Mouse (Mus musculus) frontal cortex, postnatal 36 days (tissue): ENCODE data around the gene Sema4d.
"Not testable (repeated sequence)": the region's sequence is repeated elsewhere in the genome, so short reads cannot be mapped to it uniquely, and the experiment has no call there.

Experiments
- DNase-seq, 2 experiments: peaks; one replicate each; pipeline ENCODE4 v3.0.0; 2022; ENCODE audit warnings: low spot score in 2 of 2

Gene Sema4d

GRCm38 (mm10) chr13:51793425-51793891, at the start of gene Sema4d:
Sema4d (minus strand) TSS chr13:51793747.
- DNase-seq: peak in 1 of 2 experiments; percentile 64

GRCm38 (mm10) chr13:51843298-51843697, 49.8 kb upstream of the Sema4d start:
- DNase-seq: no peak

- DNase-seq: no peak
Measured at GRCm38 (mm10) chr13:51842773-51843172, 49.2 kb upstream of the Sema4d start.

- DNase-seq: no peak
Measured at GRCm38 (mm10) chr13:51842191-51842590, 48.6 kb upstream of the Sema4d start.

GRCm38 (mm10) chr13:51841541-51842115, 48.1 kb upstream of the Sema4d start:
- no peak for DNase-seq

GRCm38 (mm10) chr13:51840702-51841101, 47.2 kb upstream of the Sema4d start:
- DNase-seq: no peak

- peak in 1 of 2 experiments; percentile 45 for DNase-seq
Measured at GRCm38 (mm10) chr13:51839250-51840026, 45.9 kb upstream of the Sema4d start.

- no peak for DNase-seq
Measured at GRCm38 (mm10) chr13:51837402-51837801, 43.9 kb upstream of the Sema4d start.

GRCm38 (mm10) chr13:51835208-51835607, 41.7 kb upstream of the Sema4d start:
- not testable (repeated sequence) for DNase-seq

- DNase-seq: no peak
Measured at GRCm38 (mm10) chr13:51834520-51834919, 41.0 kb upstream of the Sema4d start.

GRCm38 (mm10) chr13:51834024-51834423, 40.5 kb upstream of the Sema4d start:
- not testable (repeated sequence) for DNase-seq

- DNase-seq: no peak
Measured at GRCm38 (mm10) chr13:51833611-51834010, 40.1 kb upstream of the Sema4d start.

GRCm38 (mm10) chr13:51832491-51832890, 38.9 kb upstream of the Sema4d start:
- DNase-seq: no peak

GRCm38 (mm10) chr13:51830744-51831450, 37.4 kb upstream of the Sema4d start:
- DNase-seq: peak in 1 of 2 experiments; percentile 31

- DNase-seq: no peak
Measured at GRCm38 (mm10) chr13:51823822-51824495, 30.4 kb upstream of the Sema4d start.

- no peak for DNase-seq
Measured at GRCm38 (mm10) chr13:51821988-51822387, 28.4 kb upstream of the Sema4d start.

- DNase-seq: no peak
Measured at GRCm38 (mm10) chr13:51819351-51819750, 25.8 kb upstream of the Sema4d start.

- no peak for DNase-seq
Measured at GRCm38 (mm10) chr13:51818944-51819326, 25.4 kb upstream of the Sema4d start.

- DNase-seq: no peak
Measured at GRCm38 (mm10) chr13:51818170-51818943, 24.8 kb upstream of the Sema4d start.

GRCm38 (mm10) chr13:51816559-51817041, 23.1 kb upstream of the Sema4d start:
- DNase-seq: no peak
